Mouse (Mus musculus) hindbrain, embryonic 14.5 days (tissue): Measurements from ENCODE around the gene Lef1. TPM values are rescaled to one million over a fixed set of nuclear protein-coding genes. Genes with fewer than 3 reads are reported as not detected.

ENCODE experiments used
- ATAC-seq: fragments of 200-750 bp; cut with Nextera tagmentation; 2 replicates; pipeline ENCODE4 v1.8.0; 2017; ENCODE audit warnings: moderate number of reproducible peaks, mild to moderate bottlenecking, moderate TSS enrichment, moderate library complexity; ENCODE audit not compliant: low FRiP score
- DNase-seq: peaks from one replicate; pipeline ENCODE4 v3.0.0-alpha.2; 2015; ENCODE audit warnings: low spot score
- H3K27ac ChIP-seq: fragments of 300-500 bp; sonication (generic); 2 replicates; pipeline ENCODE4 v1.5.1; 2014; ENCODE audit warnings: mild to moderate bottlenecking, moderate library complexity
- H3K27me3 ChIP-seq: fragments of 300-500 bp; sonication (generic); 2 replicates; pipeline ENCODE4 v1.6.1; 2014; ENCODE audit warnings: mild to moderate bottlenecking, low read length, mixed read lengths; ENCODE audit not compliant: control insufficient read depth, insufficient read depth
- H3K36me3 ChIP-seq: fragments of 300-500 bp; sonication (generic); replicated peaks from 2 replicates; pipeline ENCODE4 v1.6.1; 2014; ENCODE audit not compliant: control insufficient read depth, insufficient read depth
- H3K4me1 ChIP-seq: fragments of 300-500 bp; sonication (generic); replicated peaks from 2 replicates; pipeline ENCODE4 v1.6.1; 2014; ENCODE audit warnings: antibody characterized with exemption, low read length, mixed read lengths; ENCODE audit not compliant: control insufficient read depth, insufficient read depth
- H3K4me2 ChIP-seq: fragments of 300-500 bp; sonication (generic); replicated peaks from 2 replicates; pipeline ENCODE4 v1.6.1; 2014; ENCODE audit warnings: mild to moderate bottlenecking, moderate library complexity
- H3K4me3 ChIP-seq: fragments of 300-500 bp; sonication (generic); replicated peaks from 2 replicates; pipeline ENCODE4 v1.5.1; 2014; ENCODE audit warnings: mild to moderate bottlenecking, low read length
- H3K9ac ChIP-seq: fragments of 300-500 bp; sonication (generic); 2 replicates; pipeline ENCODE4 v1.6.1; 2014
- H3K9me3 ChIP-seq: fragments of 300-500 bp; sonication (generic); 2 replicates; pipeline ENCODE4 v1.6.1; 2016; ENCODE audit warnings: low read length; ENCODE audit not compliant: control insufficient read depth
- WGBS: fragments of 180-500 bp; shearing (Covaris S2); extraction: QIAGEN DNeasy Blood & Tissue Kit; methylation state at CpG from one replicate; pipeline ENCODE4 v1.1.7; 2014; 5-methylcytosine and 5-hydroxymethylcytosine counted together
- polyA plus RNA-seq: library from polyadenylated mRNA; unstranded; fragments of >200 nt; fragmentation: Nextera tagmentation; extraction: Ambion mirVana; gene quantifications from 2 replicates; pipeline ENCODE4 v1.2.1, GENCODE M21; 2014

Lef1 gene
- polyA plus RNA-seq, 1 experiment from 2014 or later, result 9.8 TPM

GRCm38 (mm10) chr3:131126438-131126837, 16.2 kb downstream of the Lef1 start:
- H3K4me3 ChIP-seq, result no peak overlapping the region
- no peak overlapping the region for H3K27ac ChIP-seq
- ATAC-seq (no peak), DNase-seq (no peak)
- no peak overlapping the region for H3K9ac ChIP-seq
- H3K9me3 ChIP-seq, result no peaks in the 10 kb centered on the region
- 97% methylated on average over 4 of the region's 4 CpGs for WGBS
- H3K36me3 ChIP-seq, result no peaks in the 10 kb centered on the region
- H3K4me1 ChIP-seq, result no peaks in the 10 kb centered on the region
- H3K4me2 ChIP-seq, result no peak overlapping the region
- no peaks in the 10 kb centered on the region for H3K27me3 ChIP-seq

- Histone ChIP-seq H3K4me3 (no peak overlapping the region), H3K9ac (no peak overlapping the region), H3K9me3 (no peaks in the 10 kb centered on the region), H3K36me3 (no peaks in the 10 kb centered on the region), H3K4me1 (peaks cover 25% of the 10 kb centered on the region), H3K27me3 (peaks cover 13% of the 10 kb centered on the region; the same call in 1 of the 2 replicates), H3K4me2 (no peak overlapping the region), H3K27ac (no peak overlapping the region)
- WGBS, result 53% methylated on average over 9 of the region's 9 CpGs
- DNase-seq (no peak), ATAC-seq (no peak)
These were observed 23.7 kb downstream of the Lef1 start for GRCm38 (mm10) chr3:131134003-131134402.

GRCm38 (mm10) chr3:131135434-131135833, 25.2 kb downstream of the Lef1 start:
- Histone ChIP-seq H3K4me2 (no peak overlapping the region), H3K36me3 (no peaks in the 10 kb centered on the region), H3K4me1 (peaks cover 32% of the 10 kb centered on the region), H3K27me3 (peaks cover 13% of the 10 kb centered on the region; the same call in 1 of the 2 replicates), H3K9me3 (no peaks in the 10 kb centered on the region), H3K9ac (no peak overlapping the region), H3K27ac (no peak overlapping the region), H3K4me3 (no peak overlapping the region)
- no peak for ATAC-seq
- DNase-seq, result no peak
- WGBS, result 35% methylated on average over 9 of the region's 9 CpGs

- peaks cover 32% of the 10 kb centered on the region for H3K4me1 ChIP-seq
- H3K9me3 ChIP-seq, result no peaks in the 10 kb centered on the region
These were observed 26.2 kb downstream of the Lef1 start for GRCm38 (mm10) chr3:131136455-131136854.

GRCm38 (mm10) chr3:131137119-131137781, 27.0 kb downstream of the Lef1 start:
- Histone ChIP-seq H3K9me3 (no peaks in the 10 kb centered on the region), H3K4me2 (peak overlapping the region; percentile 32), H3K36me3 (no peaks in the 10 kb centered on the region), H3K9ac (no peak overlapping the region), H3K4me3 (no peak overlapping the region), H3K27me3 (peaks cover 13% of the 10 kb centered on the region; the same call in 1 of the 2 replicates), H3K4me1 (peaks cover 32% of the 10 kb centered on the region), H3K27ac (no peak overlapping the region)
- DNase-seq, result peak; percentile 56
- peak; percentile 42 for ATAC-seq
- WGBS, result 11% methylated on average over 18 of the region's 18 CpGs

More at GRCm38 (mm10) chr3:131136455-131136854, 26.2 kb downstream of the Lef1 start:
- no peak for ATAC-seq
- 9% methylated on average over 8 of the region's 8 CpGs for WGBS
- Histone ChIP-seq H3K27me3 (peaks cover 13% of the 10 kb centered on the region; the same call in 1 of the 2 replicates), H3K4me3 (no peak overlapping the region), H3K36me3 (no peaks in the 10 kb centered on the region), H3K27ac (no peak overlapping the region), H3K4me2 (peak overlapping the region; percentile 32), H3K9ac (no peak overlapping the region)
- no peak for DNase-seq

GRCm38 (mm10) chr3:131138224-131138623, 28.0 kb downstream of the Lef1 start:
- Histone ChIP-seq H3K27me3 (peaks cover 18% of the 10 kb centered on the region; the same call in 1 of the 2 replicates), H3K27ac (no peak overlapping the region), H3K4me2 (no peak overlapping the region), H3K4me3 (no peak overlapping the region), H3K9ac (no peak overlapping the region), H3K36me3 (no peaks in the 10 kb centered on the region), H3K4me1 (peaks cover 32% of the 10 kb centered on the region), H3K9me3 (no peaks in the 10 kb centered on the region)
- ATAC-seq (no peak), DNase-seq (no peak)
- 76% methylated on average over 9 of the region's 9 CpGs for WGBS

GRCm38 (mm10) chr3:131138797-131139196, 28.5 kb downstream of the Lef1 start:
- H3K4me1 ChIP-seq, result peaks cover 32% of the 10 kb centered on the region

GRCm38 (mm10) chr3:131139345-131140090, 29.2 kb downstream of the Lef1 start:
- no peak for DNase-seq
- no peak overlapping the region for H3K4me2 ChIP-seq

More at GRCm38 (mm10) chr3:131138797-131139196, 28.5 kb downstream of the Lef1 start:
- Histone ChIP-seq H3K9ac (no peak overlapping the region), H3K9me3 (no peaks in the 10 kb centered on the region), H3K27me3 (peaks cover 23% of the 10 kb centered on the region; the same call in 1 of the 2 replicates), H3K27ac (no peak overlapping the region), H3K4me2 (no peak overlapping the region), H3K4me3 (no peak overlapping the region), H3K36me3 (no peaks in the 10 kb centered on the region)
- DNase-seq, result no peak
- ATAC-seq, result no peak
- 81% methylated on average over 8 of the region's 8 CpGs for WGBS

GRCm38 (mm10) chr3:131140091-131140462, 29.8 kb downstream of the Lef1 start:
- WGBS, result 88% methylated on average over 7 of the region's 7 CpGs
- DNase-seq, result no peak

More at GRCm38 (mm10) chr3:131139345-131140090, 29.2 kb downstream of the Lef1 start:
- H3K9ac ChIP-seq, result no peak overlapping the region
- H3K36me3 ChIP-seq, result no peaks in the 10 kb centered on the region
- H3K9me3 ChIP-seq, result no peaks in the 10 kb centered on the region
- H3K27ac ChIP-seq, result peak overlapping the region; percentile 38; the same call in 1 of the 2 replicates
- peaks cover 23% of the 10 kb centered on the region; the same call in 1 of the 2 replicates for H3K27me3 ChIP-seq
- peaks cover 32% of the 10 kb centered on the region for H3K4me1 ChIP-seq
- ATAC-seq, result no peak
- no peak overlapping the region for H3K4me3 ChIP-seq
- 66% methylated on average over 14 of the region's 14 CpGs for WGBS

More at GRCm38 (mm10) chr3:131140091-131140462, 29.8 kb downstream of the Lef1 start:
- H3K27ac ChIP-seq, result no peak overlapping the region
- H3K4me2 ChIP-seq, result no peak overlapping the region
- H3K36me3 ChIP-seq, result no peaks in the 10 kb centered on the region
- H3K9ac ChIP-seq, result no peak overlapping the region
- H3K27me3 ChIP-seq, result peaks cover 19% of the 10 kb centered on the region
- no peaks in the 10 kb centered on the region for H3K9me3 ChIP-seq
- H3K4me3 ChIP-seq, result no peak overlapping the region
- ATAC-seq, result no peak
- peaks cover 32% of the 10 kb centered on the region for H3K4me1 ChIP-seq
